Mouse (Mus musculus): ENCODE measurements around the gene Olfr1269.

The Olfr1269 gene

GRCm38 (mm10) chr2:90121312-90121711, at the start of gene Olfr1269:
Gene Olfr1269, minus strand, starts transcription at chr2:90121412.
- DNase-seq = no peak

- no peak for DNase-seq
Observed at GRCm38 (mm10) chr2:90153916-90154315, 32.7 kb upstream of the Olfr1269 start.

GRCm38 (mm10) chr2:90152991-90153390, 31.8 kb upstream of the Olfr1269 start, which contains the start of gene Olfr1270:
Gene Olfr1270, minus strand, starts transcription at chr2:90153091.
- no peak for DNase-seq

GRCm38 (mm10) chr2:90142196-90142595, 21.0 kb upstream of the Olfr1269 start, which contains the start of gene Olfr32:
Gene Olfr32, minus strand, starts transcription at chr2:90142296.
- DNase-seq = no peak

GRCm38 (mm10) chr2:90070065-90070464, 51.1 kb downstream of the Olfr1269 start:
- DNase-seq = no peak
